Mouse (Mus musculus) urinary bladder, adult 18-20 months (tissue): ENCODE results near the gene Kptn.

Source experiments
- DNase-seq, 2 experiments: peaks; one replicate each; pipeline ENCODE4 v3.0.0; 2022; ENCODE audit warnings: low spot score in 2 of 2, mixed read lengths in 2 of 2

The Kptn gene

GRCm38 (mm10) chr7:16120262-16120600, 536 bp downstream of the Kptn start:
- DNase-seq = no peak

GRCm38 (mm10) chr7:16125829-16126228, 6.1 kb downstream of the Kptn start:
- no peak for DNase-seq

- no peak for DNase-seq
Observed at GRCm38 (mm10) chr7:16128344-16128743, 8.6 kb downstream of the Kptn start.

- no peak for DNase-seq
Observed at GRCm38 (mm10) chr7:16128899-16129298, 9.2 kb downstream of the Kptn start.

GRCm38 (mm10) chr7:16129421-16129845, 9.7 kb downstream of the Kptn start, which contains the start of gene Slc8a2:
Slc8a2 (plus strand) TSS chr7:16129826.
- DNase-seq = peak in 1 of 2 experiments; percentile 27

- DNase-seq = no peak
Observed at GRCm38 (mm10) chr7:16129846-16130691, 10.4 kb downstream of the Kptn start.

GRCm38 (mm10) chr7:16130956-16131634, 11.4 kb downstream of the Kptn start:
- no peak for DNase-seq

- DNase-seq = no peak
Observed at GRCm38 (mm10) chr7:16132161-16132581, 12.5 kb downstream of the Kptn start.

- DNase-seq = no peak
Observed at GRCm38 (mm10) chr7:16132926-16133325, 13.2 kb downstream of the Kptn start.

GRCm38 (mm10) chr7:16133691-16134090, 14.0 kb downstream of the Kptn start:
- DNase-seq = no peak

GRCm38 (mm10) chr7:16134951-16135392, 15.3 kb downstream of the Kptn start:
- no peak for DNase-seq

- no peak for DNase-seq
Observed at GRCm38 (mm10) chr7:16146489-16147410, 27.1 kb downstream of the Kptn start.

- DNase-seq = peak in 1 of 2 experiments; percentile 53
Observed at GRCm38 (mm10) chr7:16147643-16148042, 27.9 kb downstream of the Kptn start.

GRCm38 (mm10) chr7:16149241-16149640, 29.5 kb downstream of the Kptn start:
- DNase-seq = no peak

- DNase-seq = no peak
Observed at GRCm38 (mm10) chr7:16150191-16151145, 30.8 kb downstream of the Kptn start.

GRCm38 (mm10) chr7:16153522-16153921, 33.8 kb downstream of the Kptn start:
- peak in 1 of 2 experiments; percentile 33 for DNase-seq

GRCm38 (mm10) chr7:16155132-16155872, 35.6 kb downstream of the Kptn start:
- DNase-seq = no peak

- no peak for DNase-seq
Observed at GRCm38 (mm10) chr7:16156105-16156714, 36.5 kb downstream of the Kptn start.

GRCm38 (mm10) chr7:16158735-16159134, 39.0 kb downstream of the Kptn start:
- no peak for DNase-seq
